ENCODE assay signal across 20 mouse cellular contexts in the genomic region with DNA sequence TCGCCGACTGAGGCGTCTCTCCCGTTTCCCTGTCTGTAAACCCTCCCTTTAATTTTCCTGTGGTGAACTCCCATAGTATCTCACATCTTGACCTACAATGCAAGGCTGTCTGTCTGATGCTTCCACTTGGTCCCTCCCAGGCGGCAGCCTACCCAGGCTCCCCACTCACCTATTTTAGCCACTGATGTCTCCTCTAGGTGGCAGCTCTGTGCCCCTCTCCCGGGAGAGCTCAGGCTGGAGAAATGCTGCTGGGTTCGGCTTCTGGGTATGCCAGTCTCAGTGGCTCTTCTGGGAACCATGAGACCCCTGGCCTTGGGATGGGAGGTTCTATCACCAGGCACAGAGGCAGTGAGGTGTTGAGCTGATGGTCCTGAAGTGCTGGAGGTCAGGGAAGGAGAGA. TPM values are rescaled to one million over a fixed set of nuclear protein-coding genes. Genes with fewer than 3 reads are reported as not detected.
DNase-seq lines count a peak whose midpoint lies in the region; ATAC-seq and TF ChIP-seq lines count a peak whose summit lies in the region.
"Had no signal": no experiment of that assay in that cellular context is flagged by ENCODE, and none has a peak within 500 bp of the region (broad histone marks: within the 10 kb centered on the region; RNA-seq: fewer than 3 reads in every experiment).

No protein-coding gene starts in this region.

- no peak overlapping the region for H3K9ac ChIP-seq in forebrain, postnatal 0 days
- no peak overlapping the region for H3K9ac ChIP-seq in forebrain, embryonic 16.5 days (replicated peaks; ENCODE audit: low read depth, low read length)
- H3K9ac ChIP-seq in kidney, postnatal 0 days (ENCODE audit: low read depth, low read length), result no peak overlapping the region
- no peak overlapping the region for H3K9ac ChIP-seq in stomach, postnatal 0 days (ENCODE audit: low read length)
- H3K9ac ChIP-seq: embryonic facial prominence, embryonic 12.5 days had no signal

- no peak for TF ChIP-seq POLR2A in testis, adult 2 months (IDR thresholded peaks at IDR 0.05; ENCODE audit: control insufficient read depth, low read depth, low read length)

- H3K27ac ChIP-seq in forebrain, postnatal 0 days (ENCODE audit: low read depth, low read length), result no peak overlapping the region
- no peak overlapping the region for H3K27ac ChIP-seq in forebrain, embryonic 16.5 days (ENCODE audit: low read length)
- no peak overlapping the region for H3K27ac ChIP-seq in kidney, postnatal 0 days
- H3K27ac ChIP-seq in testis, adult 2 months (ENCODE audit: control insufficient read depth, insufficient read depth, low read depth, low read length), result no peak overlapping the region
- H3K27ac ChIP-seq in stomach, postnatal 0 days (replicated peaks), result no peak overlapping the region
- H3K27ac ChIP-seq: embryonic facial prominence, embryonic 12.5 days; forebrain, embryonic 10.5 days had no signal

- ATAC-seq in forebrain, postnatal 0 days, result no peak
- ATAC-seq in forebrain, embryonic 16.5 days, result no peak
- no peak for ATAC-seq in kidney, postnatal 0 days (replicated peaks; ENCODE audit: low FRiP score, low read depth)
- ATAC-seq in stomach, postnatal 0 days (ENCODE audit: low FRiP score, low TSS enrichment), result no peak
- ATAC-seq: intestine, embryonic 16.5 days had no signal

- 61% methylated on average over 7 of the region's 7 CpGs for WGBS in forebrain, postnatal 0 days
- 59% methylated on average over 7 of the region's 7 CpGs for WGBS in forebrain, embryonic 16.5 days
- 73% methylated on average over 7 of the region's 7 CpGs for WGBS in kidney, postnatal 0 days
- 71% methylated on average over 7 of the region's 7 CpGs for WGBS in stomach, postnatal 0 days

- H3K36me3 ChIP-seq in forebrain, postnatal 0 days (ENCODE audit: insufficient read depth), result peaks cover 53% of the 10 kb centered on the region
- peaks cover 20% of the 10 kb centered on the region for H3K36me3 ChIP-seq in forebrain, embryonic 16.5 days (ENCODE audit: control insufficient read depth, insufficient read depth)
- peaks cover 46% of the 10 kb centered on the region for H3K36me3 ChIP-seq in kidney, postnatal 0 days (ENCODE audit: insufficient read depth, low read length)
- H3K36me3 ChIP-seq in testis, adult 2 months (ENCODE audit: control insufficient read depth, insufficient read depth, low read length), result no peaks in the 10 kb centered on the region; the same call in 1 of the 2 replicates
- peaks cover 19% of the 10 kb centered on the region; the same call in 1 of the 2 replicates for H3K36me3 ChIP-seq in stomach, postnatal 0 days (ENCODE audit: control insufficient read depth, insufficient read depth, low read length)

- no peak for TF ChIP-seq EP300 in stomach, postnatal 0 days (optimal IDR thresholded peaks at IDR 0.05)

- no peak overlapping the region for H3K4me2 ChIP-seq in forebrain, postnatal 0 days (ENCODE audit: low read depth)
- no peak overlapping the region for H3K4me2 ChIP-seq in forebrain, embryonic 16.5 days (ENCODE audit: low read length)
- H3K4me2 ChIP-seq in kidney, postnatal 0 days (ENCODE audit: low read length), result no peak overlapping the region
- H3K4me2 ChIP-seq in stomach, postnatal 0 days (replicated peaks; ENCODE audit: low read depth), result no peak overlapping the region
- H3K4me2 ChIP-seq: embryonic facial prominence, embryonic 12.5 days had no signal

- no peaks in the 10 kb centered on the region for H3K27me3 ChIP-seq in forebrain, postnatal 0 days (ENCODE audit: insufficient read depth, low read length)
- H3K27me3 ChIP-seq in forebrain, embryonic 16.5 days (replicated peaks; ENCODE audit: control insufficient read depth, insufficient read depth, low read length), result no peaks in the 10 kb centered on the region
- no peaks in the 10 kb centered on the region for H3K27me3 ChIP-seq in kidney, postnatal 0 days (ENCODE audit: insufficient read depth, low read length)
- H3K27me3 ChIP-seq in testis, adult 2 months (ENCODE audit: control insufficient read depth, insufficient read depth, low read length), result no peaks in the 10 kb centered on the region
- no peaks in the 10 kb centered on the region for H3K27me3 ChIP-seq in stomach, postnatal 0 days (ENCODE audit: control insufficient read depth, insufficient read depth, low read length)
- H3K27me3 ChIP-seq: embryonic facial prominence, embryonic 12.5 days had no signal

- intact Hi-C loops in gastrocnemius, postnatal 36 days (cut with DNase I), result no loop called here

- H3K9me3 ChIP-seq in forebrain, postnatal 0 days (ENCODE audit: low read length), result no peaks in the 10 kb centered on the region
- H3K9me3 ChIP-seq in forebrain, embryonic 16.5 days (ENCODE audit: control insufficient read depth, low read length), result no peaks in the 10 kb centered on the region
- no peaks in the 10 kb centered on the region for H3K9me3 ChIP-seq in kidney, postnatal 0 days (replicated peaks; ENCODE audit: low read length)
- H3K9me3 ChIP-seq in stomach, postnatal 0 days (ENCODE audit: control insufficient read depth, low read length), result no peaks in the 10 kb centered on the region
- H3K9me3 ChIP-seq: embryonic facial prominence, embryonic 12.5 days; forebrain, embryonic 10.5 days; megakaryocyte, embryonic 14.5 days had no signal

- peak; percentile 48 for TF ChIP-seq CTCF in forebrain, postnatal 0 days (IDR thresholded peaks at IDR 0.05; ENCODE audit: low read depth)
- peak; percentile 54; the same call in 1 of the 2 replicates for TF ChIP-seq CTCF in kidney, postnatal 0 days (IDR thresholded peaks at IDR 0.05; ENCODE audit: low read depth)
- no peak for TF ChIP-seq CTCF in testis, adult 2 months (IDR thresholded peaks at IDR 0.05; ENCODE audit: control insufficient read depth, insufficient read depth, insufficient replicate concordance, low read depth, low read length)
- TF ChIP-seq CTCF in stomach, postnatal 0 days (IDR thresholded peaks at IDR 0.05; ENCODE audit: low read depth), result peak; percentile 57

- DNase-seq in forebrain, postnatal 0 days, result no peak
- no peak for DNase-seq in kidney, postnatal 0 days (ENCODE audit: low spot score)
- no peak for DNase-seq in kidney, adult 8-10 months
- DNase-seq in testis, postnatal 14 days (ENCODE audit: low spot score), result no peak
- DNase-seq in stomach, postnatal 0 days (ENCODE audit: low spot score), result no peak
- DNase-seq in gastrocnemius, postnatal 36 days, result no peak
- DNase-seq: adrenal gland, adult 2 months; cerebellum, postnatal 14 days; heart, postnatal 36 days had no signal

- H3K4me1 ChIP-seq in forebrain, postnatal 0 days (ENCODE audit: insufficient read depth), result no peaks in the 10 kb centered on the region
- H3K4me1 ChIP-seq in forebrain, embryonic 16.5 days (replicated peaks; ENCODE audit: control insufficient read depth, insufficient read depth, low read length), result peaks cover 11% of the 10 kb centered on the region
- no peaks in the 10 kb centered on the region for H3K4me1 ChIP-seq in kidney, postnatal 0 days (replicated peaks; ENCODE audit: insufficient read depth, low read length)
- H3K4me1 ChIP-seq in testis, adult 2 months (ENCODE audit: control insufficient read depth, insufficient read depth, low read length), result peaks cover 7% of the 10 kb centered on the region; the same call in 1 of the 2 replicates
- H3K4me1 ChIP-seq in stomach, postnatal 0 days (replicated peaks; ENCODE audit: control insufficient read depth, insufficient read depth), result no peaks in the 10 kb centered on the region
- H3K4me1 ChIP-seq: embryonic facial prominence, embryonic 12.5 days; forebrain, embryonic 10.5 days had no signal

- no peak overlapping the region for H3K4me3 ChIP-seq in forebrain, postnatal 0 days (ENCODE audit: low read depth, low read length)
- H3K4me3 ChIP-seq in forebrain, embryonic 16.5 days (replicated peaks; ENCODE audit: low read length), result no peak overlapping the region
- no peak overlapping the region for H3K4me3 ChIP-seq in kidney, postnatal 0 days (replicated peaks; ENCODE audit: low read depth, low read length)
- peak overlapping the region; percentile 58 for H3K4me3 ChIP-seq in testis, adult 2 months (ENCODE audit: control insufficient read depth, low read depth, low read length)
- H3K4me3 ChIP-seq in stomach, postnatal 0 days (ENCODE audit: low read depth, low read length), result no peak overlapping the region
- H3K4me3 ChIP-seq: embryonic facial prominence, embryonic 12.5 days; forebrain, embryonic 10.5 days; megakaryocyte, embryonic 14.5 days had no signal

RNA-seq across cellular contexts. Expression of a gene that starts 15.2 kb away (rescaled TPM):
- not detected in 2 replicates for total RNA-seq in forebrain, postnatal 0 days (2014; rRNA removed)
- polyA plus RNA-seq in forebrain, postnatal 0 days (2015; fragmentation: Nextera tagmentation; extraction: Ambion mirVana), result not detected in 2 replicates
- not detected in 2 replicates for polyA plus RNA-seq in forebrain, embryonic 16.5 days (2015; fragmentation: Nextera tagmentation; extraction: Ambion mirVana)
- polyA plus RNA-seq in kidney, postnatal 0 days (2015; fragmentation: Nextera tagmentation; extraction: Ambion mirVana), result not detected in 2 replicates
- not detected in 2 replicates for polyA plus RNA-seq in testis, adult 2 months (2012; rRNA removed)
- not detected in 2 replicates for polyA plus RNA-seq in stomach, postnatal 0 days (2015; fragmentation: Nextera tagmentation; extraction: Ambion mirVana)
- under 1 TPM in 1 of 2 experiments, not detected in 1; 0.36 TPM for total RNA-seq in gastrocnemius, postnatal 36 days (2021)
- total RNA-seq: heart, postnatal 36 days; left cerebral cortex, postnatal 14 days; monocyte, adult 5-6 weeks had no signal
- polyA plus RNA-seq: embryonic facial prominence, embryonic 12.5 days; forebrain, embryonic 10.5 days; intestine, embryonic 16.5 days; liver, embryonic 16.5 days; neural tube, embryonic 14.5 days; stomach, embryonic 16.5 days had no signal

RNA-seq across cellular contexts. Expression of a gene that starts 21.5 kb away (rescaled TPM):
- not detected in 2 replicates for total RNA-seq in forebrain, postnatal 0 days (2014; rRNA removed)
- not detected in 2 replicates for polyA plus RNA-seq in forebrain, postnatal 0 days (2015; fragmentation: Nextera tagmentation; extraction: Ambion mirVana)
- polyA plus RNA-seq in forebrain, embryonic 16.5 days (2015; fragmentation: Nextera tagmentation; extraction: Ambion mirVana), result not detected in 2 replicates
- not detected in 2 replicates for polyA plus RNA-seq in kidney, postnatal 0 days (2015; fragmentation: Nextera tagmentation; extraction: Ambion mirVana)
- polyA plus RNA-seq in testis, adult 2 months (2012; rRNA removed), result not detected in 2 replicates
- not detected in 2 replicates for polyA plus RNA-seq in stomach, postnatal 0 days (2015; fragmentation: Nextera tagmentation; extraction: Ambion mirVana)
- total RNA-seq in gastrocnemius, postnatal 36 days (2021), result not detected
- total RNA-seq: left cerebral cortex, postnatal 14 days; monocyte, adult 5-6 weeks had no signal
- polyA plus RNA-seq: embryonic facial prominence, embryonic 12.5 days; forebrain, embryonic 10.5 days; intestine, embryonic 16.5 days; liver, embryonic 16.5 days; neural tube, embryonic 14.5 days; stomach, embryonic 16.5 days had no signal

RNA-seq across cellular contexts. Expression of a gene that starts 25.7 kb away (rescaled TPM):
- total RNA-seq in forebrain, postnatal 0 days (2014; rRNA removed), result 3.5 and 6.1 TPM in 2 replicates
- polyA plus RNA-seq in forebrain, postnatal 0 days (2015; fragmentation: Nextera tagmentation; extraction: Ambion mirVana), result 1.2 and 3.8 TPM in 2 replicates
- polyA plus RNA-seq in forebrain, embryonic 16.5 days (2015; fragmentation: Nextera tagmentation; extraction: Ambion mirVana), result 10.6 and 11.2 TPM in 2 replicates
- 2.9 and 3.3 TPM in 2 replicates for polyA plus RNA-seq in kidney, postnatal 0 days (2015; fragmentation: Nextera tagmentation; extraction: Ambion mirVana)
- polyA plus RNA-seq in testis, adult 2 months (2012; rRNA removed), result 56.8 and 61.0 TPM in 2 replicates
- 2.0 and 2.2 TPM in 2 replicates for polyA plus RNA-seq in stomach, postnatal 0 days (2015; fragmentation: Nextera tagmentation; extraction: Ambion mirVana)
- 1 to 10 TPM; 1.4 to 1.5 TPM for total RNA-seq in gastrocnemius, postnatal 36 days (2021)

RNA-seq across cellular contexts. Expression of a gene that starts 33.1 kb away (rescaled TPM):
- not detected in 2 replicates for total RNA-seq in forebrain, postnatal 0 days (2014; rRNA removed)
- not detected in 2 replicates for polyA plus RNA-seq in forebrain, postnatal 0 days (2015; fragmentation: Nextera tagmentation; extraction: Ambion mirVana)
- polyA plus RNA-seq in forebrain, embryonic 16.5 days (2015; fragmentation: Nextera tagmentation; extraction: Ambion mirVana), result not detected in 2 replicates
- not detected in 2 replicates for polyA plus RNA-seq in kidney, postnatal 0 days (2015; fragmentation: Nextera tagmentation; extraction: Ambion mirVana)
- 0.59 TPM in 1 of 2 replicates, not detected in the other for polyA plus RNA-seq in testis, adult 2 months (2012; rRNA removed)
- 16.3 and 17.4 TPM in 2 replicates for polyA plus RNA-seq in stomach, postnatal 0 days (2015; fragmentation: Nextera tagmentation; extraction: Ambion mirVana)
- total RNA-seq in gastrocnemius, postnatal 36 days (2021), result under 1 TPM; 0.36 to 0.44 TPM
- total RNA-seq: left cerebral cortex, postnatal 14 days; monocyte, adult 5-6 weeks had no signal
- polyA plus RNA-seq: embryonic facial prominence, embryonic 12.5 days; forebrain, embryonic 10.5 days; intestine, embryonic 16.5 days; neural tube, embryonic 14.5 days had no signal
